Mouse (Mus musculus): Measurements from ENCODE around the gene Atp2b1.

DNA sequence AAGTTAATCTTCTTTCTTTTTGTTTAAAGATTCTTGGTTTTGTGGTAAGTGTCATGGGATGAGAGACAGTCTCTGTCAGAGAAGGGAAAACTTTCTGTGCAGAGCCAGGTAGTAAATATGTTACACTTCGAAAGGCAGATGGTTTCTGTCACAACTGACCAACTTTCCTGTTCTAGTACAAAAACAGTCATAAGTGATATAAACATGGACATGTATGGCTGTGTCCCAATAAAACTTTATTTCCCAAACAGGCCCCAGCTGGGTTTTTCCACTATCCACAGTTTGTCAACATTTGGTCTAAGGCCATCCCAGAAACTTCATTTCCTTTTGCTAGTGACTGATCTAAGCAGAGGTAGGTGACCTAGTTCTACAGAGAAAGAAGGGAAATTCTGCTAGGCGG is 29.8 kb upstream of the Atp2b1 start:
- TF ChIP-seq TAL1 (IDR thresholded peaks at IDR 0.05; ENCODE audit: low read length), result no peak
- no peak for TF ChIP-seq GATA1 (IDR thresholded peaks at IDR 0.05; ENCODE audit: low read length)
